Mouse (Mus musculus): ENCODE results near the gene Aprt. TPM values are rescaled to one million over a fixed set of nuclear protein-coding genes. Genes with fewer than 3 reads are reported as not detected.
A peak's percentile ranks its signal among the peaks of the same experiment; 100 is the strongest.

Aprt gene
- polyA plus RNA-seq, 1 experiment from 2014 or later: 681 TPM

- Histone ChIP-seq H3K27ac (ENCODE audit: low read depth, low read length) (no peak overlapping the region), H3K27me3 (replicated peaks; ENCODE audit: control insufficient read depth, insufficient read depth, low read length) (no peaks in the 10 kb centered on the region), H3K9ac (ENCODE audit: low read depth, low read length) (no peak overlapping the region), H3K36me3 (ENCODE audit: control insufficient read depth, insufficient read depth) (peaks cover 40% of the 10 kb centered on the region; the same call in 1 of the 2 replicates), H3K4me3 (ENCODE audit: low read depth, low read length) (no peak overlapping the region), H3K4me2 (replicated peaks; ENCODE audit: low read depth) (no peak overlapping the region), H3K4me1 (replicated peaks; ENCODE audit: control insufficient read depth, insufficient read depth, low read length) (no peaks in the 10 kb centered on the region), H3K9me3 (ENCODE audit: control insufficient read depth) (no peaks in the 10 kb centered on the region)
- WGBS: 88% methylated on average over 19 of the region's 19 CpGs
- ATAC-seq: no peak
- no peak for TF ChIP-seq CTCF (IDR thresholded peaks at IDR 0.05; ENCODE audit: low read depth)
Observed at GRCm38 (mm10) chr8:122593783-122594507, 17.2 kb upstream of the Aprt start.

GRCm38 (mm10) chr8:122593240-122593639 lies 16.5 kb upstream of the Aprt start:
- ATAC-seq: no peak

GRCm38 (mm10) chr8:122586749-122587148 lies 10.0 kb upstream of the Aprt start:
- H3K9me3 ChIP-seq (ENCODE audit: control insufficient read depth): no peaks in the 10 kb centered on the region
- peak; percentile 61 for ATAC-seq
- H3K9ac ChIP-seq (ENCODE audit: low read depth, low read length): 0 out of 2 replicates have a peak overlapping the region, but pooled peaks have one; percentile 11
- H3K4me3 ChIP-seq (ENCODE audit: low read depth, low read length): no peak overlapping the region
- H3K4me1 ChIP-seq (replicated peaks; ENCODE audit: control insufficient read depth, insufficient read depth, low read length): 0 out of 2 replicates have a peak, but pooled peaks cover 7% of the 10 kb centered on the region
- H3K27ac ChIP-seq (ENCODE audit: low read depth, low read length): peak overlapping the region; percentile 93
- peak overlapping the region; percentile 44 for H3K4me2 ChIP-seq (replicated peaks; ENCODE audit: low read depth)
- H3K36me3 ChIP-seq (ENCODE audit: control insufficient read depth, insufficient read depth): no peaks in the 10 kb centered on the region
- WGBS: 33% methylated on average over 10 of the region's 10 CpGs
- H3K27me3 ChIP-seq (replicated peaks; ENCODE audit: control insufficient read depth, insufficient read depth, low read length): no peaks in the 10 kb centered on the region
- no peak for TF ChIP-seq CTCF (IDR thresholded peaks at IDR 0.05; ENCODE audit: low read depth)

More at GRCm38 (mm10) chr8:122593240-122593639, 16.5 kb upstream of the Aprt start:
- 60% methylated on average over 12 of the region's 12 CpGs for WGBS
- Histone ChIP-seq H3K4me3 (ENCODE audit: low read depth, low read length) (no peak overlapping the region), H3K4me1 (replicated peaks; ENCODE audit: control insufficient read depth, insufficient read depth, low read length) (no peaks in the 10 kb centered on the region), H3K9ac (ENCODE audit: low read depth, low read length) (no peak overlapping the region), H3K27me3 (replicated peaks; ENCODE audit: control insufficient read depth, insufficient read depth, low read length) (no peaks in the 10 kb centered on the region), H3K4me2 (replicated peaks; ENCODE audit: low read depth) (no peak overlapping the region), H3K9me3 (ENCODE audit: control insufficient read depth) (no peaks in the 10 kb centered on the region), H3K36me3 (ENCODE audit: control insufficient read depth, insufficient read depth) (peaks cover 33% of the 10 kb centered on the region; the same call in 1 of the 2 replicates), H3K27ac (ENCODE audit: low read depth, low read length) (no peak overlapping the region)
- TF ChIP-seq CTCF (IDR thresholded peaks at IDR 0.05; ENCODE audit: low read depth): no peak

- Histone ChIP-seq H3K27me3 (replicated peaks; ENCODE audit: control insufficient read depth, insufficient read depth, low read length) (no peaks in the 10 kb centered on the region), H3K27ac (ENCODE audit: low read depth, low read length) (peak overlapping the region; percentile 93), H3K9me3 (ENCODE audit: control insufficient read depth) (no peaks in the 10 kb centered on the region), H3K4me1 (replicated peaks; ENCODE audit: control insufficient read depth, insufficient read depth, low read length) (0 out of 2 replicates have a peak, but pooled peaks cover 7% of the 10 kb centered on the region), H3K4me2 (replicated peaks; ENCODE audit: low read depth) (peak overlapping the region; percentile 30; the same call in 1 of the 2 replicates), H3K4me3 (ENCODE audit: low read depth, low read length) (no peak overlapping the region), H3K36me3 (ENCODE audit: control insufficient read depth, insufficient read depth) (no peaks in the 10 kb centered on the region), H3K9ac (ENCODE audit: low read depth, low read length) (peak overlapping the region; percentile 22; the same call in 1 of the 2 replicates)
- no peak for ATAC-seq
- WGBS: 71% methylated on average over 7 of the region's 7 CpGs
- no peak for TF ChIP-seq CTCF (IDR thresholded peaks at IDR 0.05; ENCODE audit: low read depth)
Observed at GRCm38 (mm10) chr8:122586171-122586570, 9.5 kb upstream of the Aprt start.

- 0 out of 2 replicates have a peak overlapping the region, but pooled peaks have one; percentile 0 for H3K4me3 ChIP-seq (ENCODE audit: low read depth, low read length)
- H3K36me3 ChIP-seq (ENCODE audit: control insufficient read depth, insufficient read depth): no peaks in the 10 kb centered on the region
- peak overlapping the region; percentile 93 for H3K27ac ChIP-seq (ENCODE audit: low read depth, low read length)
- 18% methylated on average over 14 of the region's 14 CpGs for WGBS
- H3K4me1 ChIP-seq (replicated peaks; ENCODE audit: control insufficient read depth, insufficient read depth, low read length): 0 out of 2 replicates have a peak, but pooled peaks cover 7% of the 10 kb centered on the region
- peak overlapping the region; percentile 22; the same call in 1 of the 2 replicates for H3K9ac ChIP-seq (ENCODE audit: low read depth, low read length)
- H3K4me2 ChIP-seq (replicated peaks; ENCODE audit: low read depth): peak overlapping the region; percentile 30
- TF ChIP-seq CTCF (IDR thresholded peaks at IDR 0.05; ENCODE audit: low read depth): no peak
- ATAC-seq: peak; percentile 82
- H3K27me3 ChIP-seq (replicated peaks; ENCODE audit: control insufficient read depth, insufficient read depth, low read length): no peaks in the 10 kb centered on the region
- no peaks in the 10 kb centered on the region for H3K9me3 ChIP-seq (ENCODE audit: control insufficient read depth)
Observed at GRCm38 (mm10) chr8:122585411-122585891, 8.7 kb upstream of the Aprt start.

- WGBS: 63% methylated on average over 9 of the region's 9 CpGs
- Histone ChIP-seq H3K27ac (ENCODE audit: low read depth, low read length) (peak overlapping the region; percentile 93), H3K4me2 (replicated peaks; ENCODE audit: low read depth) (0 out of 2 replicates have a peak overlapping the region, but pooled peaks have one; percentile 30), H3K4me1 (replicated peaks; ENCODE audit: control insufficient read depth, insufficient read depth, low read length) (0 out of 2 replicates have a peak, but pooled peaks cover 7% of the 10 kb centered on the region), H3K4me3 (ENCODE audit: low read depth, low read length) (0 out of 2 replicates have a peak overlapping the region, but pooled peaks have one; percentile 0), H3K27me3 (replicated peaks; ENCODE audit: control insufficient read depth, insufficient read depth, low read length) (no peaks in the 10 kb centered on the region), H3K9ac (ENCODE audit: low read depth, low read length) (0 out of 2 replicates have a peak overlapping the region, but pooled peaks have one; percentile 12), H3K9me3 (ENCODE audit: control insufficient read depth) (no peaks in the 10 kb centered on the region), H3K36me3 (ENCODE audit: control insufficient read depth, insufficient read depth) (no peaks in the 10 kb centered on the region)
- no peak for TF ChIP-seq CTCF (IDR thresholded peaks at IDR 0.05; ENCODE audit: low read depth)
- no peak for ATAC-seq
Observed at GRCm38 (mm10) chr8:122584981-122585380, 8.3 kb upstream of the Aprt start.

Data from intestine, postnatal 0 days (tissue).